Mouse (Mus musculus): ENCODE results near the gene Olfr622.

- TF ChIP-seq CTCF (IDR thresholded peaks at IDR 0.05; ENCODE audit: insufficient read depth, low read depth, low read length) (no peak), POLR2A (IDR thresholded peaks at IDR 0.05; ENCODE audit: insufficient read depth, low read depth, low read length) (no peak)
Measured at GRCm38 (mm10) chr7:103642602-103643001, at the start of gene Olfr622.
